Mouse (Mus musculus): ENCODE measurements at regions not wholly inside any gene's neighbourhood (a gene's known extent, or its start where the extent isn't known, plus 50 kb on each side); places are given as distances from the start of the nearest gene placed in this dataset.

GRCm38 (mm10) chr1:119364901-119365300, 57.1 kb downstream of the Inhbb start:
- Histone ChIP-seq H3K4me1 (no peaks in the 10 kb centered on the region), H3K4me3 (no peak overlapping the region), H3K36me3 (no peaks in the 10 kb centered on the region), H3K27ac (replicated peaks) (no peak overlapping the region), H3K27me3 (no peaks in the 10 kb centered on the region), H3K4me2 (replicated peaks) (no peak overlapping the region), H3K9ac (replicated peaks) (no peak overlapping the region), H3K9me3 (no peaks in the 10 kb centered on the region)
- ATAC-seq (replicated peaks): no peak

- no peak overlapping the region for H3K27ac ChIP-seq (replicated peaks)
- no peaks in the 10 kb centered on the region for H3K27me3 ChIP-seq
- H3K9me3 ChIP-seq: no peaks in the 10 kb centered on the region
- H3K4me2 ChIP-seq (replicated peaks): no peak overlapping the region
- no peaks in the 10 kb centered on the region for H3K36me3 ChIP-seq
- no peak overlapping the region for H3K4me3 ChIP-seq
- no peaks in the 10 kb centered on the region for H3K4me1 ChIP-seq
- 88% methylated on average over 1 of the region's 1 CpGs for WGBS
- H3K9ac ChIP-seq (replicated peaks): no peak overlapping the region
- no peak for ATAC-seq (replicated peaks)
Measured at GRCm38 (mm10) chr1:119358096-119358495, 64.0 kb downstream of the Inhbb start.

GRCm38 (mm10) chr1:119356916-119357315, 65.1 kb downstream of the Inhbb start:
- Histone ChIP-seq H3K27me3 (no peaks in the 10 kb centered on the region), H3K4me2 (replicated peaks) (no peak overlapping the region), H3K4me1 (no peaks in the 10 kb centered on the region), H3K9ac (replicated peaks) (no peak overlapping the region), H3K9me3 (no peaks in the 10 kb centered on the region), H3K4me3 (no peak overlapping the region), H3K36me3 (no peaks in the 10 kb centered on the region), H3K27ac (replicated peaks) (no peak overlapping the region)
- 33% methylated on average over 1 of the region's 1 CpGs for WGBS
- ATAC-seq (replicated peaks): no peak

GRCm38 (mm10) chr1:119355456-119355855, 66.6 kb downstream of the Inhbb start:
- Histone ChIP-seq H3K9ac (replicated peaks) (no peak overlapping the region), H3K36me3 (no peaks in the 10 kb centered on the region), H3K27ac (replicated peaks) (no peak overlapping the region), H3K27me3 (no peaks in the 10 kb centered on the region), H3K4me1 (no peaks in the 10 kb centered on the region), H3K4me3 (no peak overlapping the region), H3K4me2 (replicated peaks) (no peak overlapping the region), H3K9me3 (no peaks in the 10 kb centered on the region)
- ATAC-seq (replicated peaks): no peak
- 89% methylated on average over 5 of the region's 5 CpGs for WGBS

DNA sequence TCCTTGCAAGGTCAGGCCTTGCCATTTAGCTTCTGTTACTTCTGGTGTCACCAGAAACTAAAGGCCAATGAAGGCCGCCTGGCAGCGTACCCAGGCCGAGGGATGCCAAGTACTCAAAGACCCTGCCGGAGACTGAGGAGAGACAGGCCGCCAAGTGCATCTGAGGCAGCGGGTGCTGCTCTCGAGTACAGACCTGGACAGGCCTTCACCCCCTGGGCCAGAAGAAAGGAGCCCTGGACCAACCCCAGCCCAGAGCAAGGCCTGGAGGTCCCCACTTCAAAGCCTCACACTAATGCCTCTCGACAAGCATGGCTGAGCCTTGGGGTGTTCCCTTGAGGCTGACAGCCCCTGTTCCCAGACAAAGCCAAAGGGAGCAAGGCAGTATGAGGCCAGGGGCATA, 70.5 kb downstream of the Inhbb start:
- no peak overlapping the region for H3K27ac ChIP-seq (replicated peaks)
- WGBS: 93% methylated on average over 8 of the region's 8 CpGs
- H3K4me2 ChIP-seq (replicated peaks): no peak overlapping the region
- no peaks in the 10 kb centered on the region for H3K36me3 ChIP-seq
- ATAC-seq (replicated peaks): no peak
- H3K4me3 ChIP-seq: no peak overlapping the region
- H3K9me3 ChIP-seq: no peaks in the 10 kb centered on the region
- H3K27me3 ChIP-seq: no peaks in the 10 kb centered on the region
- peaks cover 6% of the 10 kb centered on the region for H3K4me1 ChIP-seq
- no peak overlapping the region for H3K9ac ChIP-seq (replicated peaks)

GRCm38 (mm10) chr1:119350846-119351245, 71.2 kb downstream of the Inhbb start:
- Histone ChIP-seq H3K9me3 (no peaks in the 10 kb centered on the region), H3K4me2 (replicated peaks) (no peak overlapping the region), H3K4me3 (no peak overlapping the region), H3K27me3 (no peaks in the 10 kb centered on the region), H3K27ac (replicated peaks) (no peak overlapping the region), H3K36me3 (no peaks in the 10 kb centered on the region), H3K4me1 (peaks cover 6% of the 10 kb centered on the region), H3K9ac (replicated peaks) (no peak overlapping the region)
- ATAC-seq (replicated peaks): no peak
- WGBS: 94% methylated on average over 4 of the region's 4 CpGs

DNA sequence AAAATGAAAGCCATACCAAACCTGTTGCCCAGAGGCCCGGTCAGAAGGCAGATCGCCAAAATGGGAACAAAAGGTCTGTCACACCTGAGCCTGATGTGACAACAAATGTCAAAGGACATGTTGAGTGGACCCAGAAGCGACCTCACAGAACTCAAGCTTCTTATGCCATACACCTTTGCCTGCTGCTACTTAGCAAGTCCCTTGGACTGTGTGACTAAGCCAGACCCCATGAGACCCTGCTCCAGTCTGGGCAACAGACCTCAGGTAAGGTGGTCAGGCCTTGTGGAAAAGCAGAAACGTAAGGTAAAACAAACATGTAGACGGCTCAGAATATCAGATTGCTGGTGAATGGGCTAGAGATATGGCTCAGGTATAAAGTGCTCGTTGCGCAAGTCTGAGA, 71.8 kb downstream of the Inhbb start:
- Histone ChIP-seq H3K4me3 (no peak overlapping the region), H3K9me3 (no peaks in the 10 kb centered on the region), H3K27me3 (no peaks in the 10 kb centered on the region), H3K27ac (replicated peaks) (no peak overlapping the region), H3K4me1 (peaks cover 6% of the 10 kb centered on the region), H3K4me2 (replicated peaks) (no peak overlapping the region), H3K36me3 (no peaks in the 10 kb centered on the region), H3K9ac (replicated peaks) (no peak overlapping the region)
- WGBS: 92% methylated on average over 7 of the region's 7 CpGs
- ATAC-seq (replicated peaks): no peak

DNA sequence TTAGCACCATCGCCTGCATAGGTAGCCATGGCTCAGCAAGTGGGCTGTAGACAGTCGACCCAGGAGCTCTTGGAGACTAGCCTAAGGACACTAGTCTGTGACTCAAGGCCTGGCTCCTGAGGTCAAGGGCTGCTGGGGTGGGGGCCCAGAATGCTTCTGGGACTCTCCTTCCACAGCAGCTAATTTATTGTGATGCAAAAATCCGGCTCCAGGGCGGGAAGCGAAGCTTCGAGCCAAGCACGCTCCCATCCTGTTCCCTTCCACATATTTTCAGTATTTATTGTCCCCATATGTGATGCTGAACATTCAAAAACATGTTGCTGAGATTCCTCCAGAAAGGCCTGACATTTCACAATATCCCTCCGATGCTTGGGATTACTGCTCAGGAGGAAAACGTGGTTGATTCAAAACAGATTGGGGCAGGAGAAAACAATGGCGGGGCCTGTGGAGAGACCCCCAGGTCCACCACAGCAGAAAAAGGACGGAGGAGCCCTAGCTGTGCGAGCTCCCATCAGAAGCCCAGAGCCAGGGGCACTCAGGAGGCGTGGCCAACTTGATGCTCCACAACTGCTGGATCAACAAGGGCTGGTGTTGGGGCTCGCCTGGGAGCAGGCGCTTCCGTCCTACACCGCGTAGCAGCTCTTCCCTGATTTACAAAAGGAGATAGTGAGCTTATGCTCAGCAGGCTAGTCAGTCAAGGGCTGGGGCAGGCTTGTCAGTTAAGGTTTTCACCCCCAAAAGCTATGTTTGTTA, 73.4 kb downstream of the Inhbb start:
- peak; percentile 55; the same call in 1 of the 2 replicates for ATAC-seq (replicated peaks)
- Histone ChIP-seq H3K9ac (replicated peaks) (no peak overlapping the region), H3K4me2 (replicated peaks) (no peak overlapping the region), H3K4me1 (peaks cover 6% of the 10 kb centered on the region), H3K27ac (replicated peaks) (no peak overlapping the region), H3K36me3 (no peaks in the 10 kb centered on the region), H3K27me3 (no peaks in the 10 kb centered on the region), H3K4me3 (no peak overlapping the region), H3K9me3 (no peaks in the 10 kb centered on the region)
- WGBS: 21% methylated on average over 18 of the region's 18 CpGs

DNA sequence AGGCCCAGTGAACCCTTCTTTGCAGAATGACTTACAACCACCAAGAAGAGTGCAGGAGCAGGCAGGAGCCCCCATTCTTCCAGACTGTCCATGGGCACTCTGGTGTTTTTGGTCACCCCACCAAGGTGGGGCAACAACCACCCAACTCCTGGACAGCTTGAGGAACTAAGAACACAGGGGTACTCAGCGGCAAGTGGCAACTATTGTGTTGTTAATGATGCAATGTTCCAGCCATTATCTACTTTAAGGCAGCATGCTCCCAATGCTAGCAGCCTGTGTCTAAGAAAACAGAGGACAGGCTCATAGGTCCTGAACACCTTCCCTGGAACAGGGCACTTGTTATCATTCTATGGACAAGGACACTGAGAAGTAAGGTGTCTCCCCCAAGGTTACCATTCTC, 74.3 kb downstream of the Inhbb start:
- H3K4me2 ChIP-seq (replicated peaks): no peak overlapping the region

DNA sequence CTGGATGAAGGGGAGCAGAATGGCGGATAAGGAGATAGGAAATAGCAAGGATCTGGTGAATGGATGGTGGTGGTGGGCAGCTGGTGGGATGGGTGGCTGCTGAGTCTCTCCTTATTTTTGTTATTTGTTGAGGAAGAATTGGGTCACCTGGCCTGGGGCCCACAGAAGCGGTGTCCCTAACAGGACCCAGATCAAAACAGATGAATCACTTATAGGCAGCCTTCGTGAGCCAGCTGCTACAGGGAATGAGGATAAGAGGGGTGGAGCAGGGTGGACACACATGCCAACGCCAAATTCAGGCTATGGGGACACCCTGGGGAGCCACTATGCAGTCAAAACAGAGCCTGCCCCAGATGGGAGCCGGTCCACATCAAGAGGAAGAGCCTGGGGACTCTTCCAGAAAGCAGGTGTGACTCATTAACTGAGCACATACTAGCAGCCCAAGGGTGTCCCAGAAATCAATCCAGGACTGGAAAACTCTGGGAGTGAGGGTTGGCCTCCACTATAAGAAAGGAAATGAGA, 75.4 kb downstream of the Inhbb start:
- Histone ChIP-seq H3K4me2 (replicated peaks) (no peak overlapping the region), H3K9ac (replicated peaks) (no peak overlapping the region), H3K27ac (replicated peaks) (no peak overlapping the region), H3K27me3 (no peaks in the 10 kb centered on the region), H3K4me1 (peaks cover 6% of the 10 kb centered on the region), H3K4me3 (no peak overlapping the region), H3K9me3 (no peaks in the 10 kb centered on the region), H3K36me3 (no peaks in the 10 kb centered on the region)
- ATAC-seq (replicated peaks): no peak
- WGBS: 81% methylated on average over 5 of the region's 5 CpGs

More for the DNA sequence above, 74.3 kb downstream of the Inhbb start:
- 74% methylated on average over 1 of the region's 1 CpGs for WGBS
- no peak for ATAC-seq (replicated peaks)
- H3K4me3 ChIP-seq: no peak overlapping the region
- H3K9ac ChIP-seq (replicated peaks): no peak overlapping the region
- H3K27ac ChIP-seq (replicated peaks): no peak overlapping the region
- H3K9me3 ChIP-seq: no peaks in the 10 kb centered on the region
- no peaks in the 10 kb centered on the region for H3K36me3 ChIP-seq
- peaks cover 6% of the 10 kb centered on the region for H3K4me1 ChIP-seq
- no peaks in the 10 kb centered on the region for H3K27me3 ChIP-seq

DNA sequence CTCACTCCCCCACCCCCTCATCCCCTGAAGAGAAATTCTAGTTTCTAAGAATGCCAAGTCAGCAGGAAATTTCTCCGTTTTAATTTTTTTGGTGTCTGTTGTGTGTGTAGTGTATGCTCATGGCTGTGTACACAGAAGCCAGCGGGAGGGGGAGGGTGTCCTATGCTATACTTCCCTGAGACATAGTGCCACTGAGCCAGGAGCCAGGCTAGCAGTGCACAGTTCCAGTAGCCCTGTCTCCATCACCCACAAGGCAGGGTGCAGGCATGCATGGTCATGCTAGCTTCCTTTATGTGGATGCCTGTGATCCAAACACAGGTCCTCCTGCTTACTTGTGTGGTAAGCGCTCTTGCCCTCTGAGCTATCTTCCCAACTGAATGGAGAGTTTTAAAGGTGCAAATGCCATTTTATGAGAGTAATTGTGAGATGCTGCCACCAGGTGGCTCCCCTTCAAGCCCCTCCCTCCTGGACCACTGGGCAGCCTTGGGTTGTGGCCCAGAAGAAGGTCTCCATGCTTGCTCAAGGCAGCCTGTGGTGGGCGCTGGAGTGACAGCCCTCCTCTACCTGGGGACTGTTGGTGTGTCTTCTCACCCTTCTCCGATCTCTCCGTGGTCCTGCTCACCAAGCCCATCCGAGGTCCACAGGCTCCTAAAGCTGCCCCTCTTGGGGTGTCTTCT, 76.8 kb downstream of the Inhbb start:
- H3K4me1 ChIP-seq: peaks cover 6% of the 10 kb centered on the region
- no peaks in the 10 kb centered on the region for H3K36me3 ChIP-seq
- no peak overlapping the region for H3K4me3 ChIP-seq
- no peak overlapping the region for H3K27ac ChIP-seq (replicated peaks)
- H3K9me3 ChIP-seq: no peaks in the 10 kb centered on the region
- ATAC-seq (replicated peaks): 0 out of 2 replicates have a peak, but pooled peaks have one; percentile 28
- H3K27me3 ChIP-seq: no peaks in the 10 kb centered on the region
- H3K9ac ChIP-seq (replicated peaks): no peak overlapping the region
- H3K4me2 ChIP-seq (replicated peaks): no peak overlapping the region
- WGBS: 59% methylated on average over 7 of the region's 7 CpGs

DNA sequence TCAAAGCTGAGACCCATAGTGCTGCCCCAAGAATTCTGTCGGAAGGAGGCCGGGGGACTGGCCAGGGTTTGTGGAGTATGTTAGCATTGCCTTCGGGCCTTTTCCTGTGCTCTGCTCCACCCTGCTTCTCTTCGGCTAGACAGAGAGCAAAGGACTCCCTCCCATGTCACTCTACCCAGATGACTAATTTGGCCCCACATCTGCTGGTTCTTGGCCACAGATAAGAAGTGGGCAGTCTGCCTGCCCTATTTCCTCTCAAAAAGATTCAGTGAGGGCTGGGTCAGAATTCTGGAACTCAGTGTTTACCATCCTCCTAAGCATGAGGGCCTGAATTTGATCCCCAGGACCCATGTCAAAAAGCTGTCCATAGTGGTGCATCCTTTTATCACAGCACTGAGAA, 78.0 kb downstream of the Inhbb start:
- H3K27me3 ChIP-seq: no peaks in the 10 kb centered on the region
- H3K9ac ChIP-seq (replicated peaks): no peak overlapping the region
- H3K36me3 ChIP-seq: no peaks in the 10 kb centered on the region
- H3K9me3 ChIP-seq: no peaks in the 10 kb centered on the region
- ATAC-seq (replicated peaks): no peak
- H3K4me1 ChIP-seq: peaks cover 6% of the 10 kb centered on the region
- H3K27ac ChIP-seq (replicated peaks): no peak overlapping the region
- WGBS: 88% methylated on average over 4 of the region's 4 CpGs
- H3K4me3 ChIP-seq: no peak overlapping the region
- H3K4me2 ChIP-seq (replicated peaks): no peak overlapping the region

Data from forebrain, embryonic 15.5 days (tissue).